Mouse (Mus musculus) urinary bladder, adult 18-20 months (tissue): ENCODE measurements around the gene Brca1.
"Not testable (repeated sequence)": the region's sequence is repeated elsewhere in the genome, so short reads cannot be mapped to it uniquely, and the experiment has no call there.

Experiments used
- DNase-seq, 2 experiments: peaks; one replicate each; pipeline ENCODE4 v3.0.0; 2022; ENCODE audit warnings: low spot score in 2 of 2, mixed read lengths in 2 of 2

The Brca1 gene

GRCm38 (mm10) chr11:101470206-101470605 is 81.5 kb downstream of the Brca1 start:
- DNase-seq = no peak

- no peak for DNase-seq
These were observed 82.6 kb downstream of the Brca1 start for GRCm38 (mm10) chr11:101469155-101469554.

GRCm38 (mm10) chr11:101468731-101469130 is 83.0 kb downstream of the Brca1 start:
- no peak for DNase-seq

DNA sequence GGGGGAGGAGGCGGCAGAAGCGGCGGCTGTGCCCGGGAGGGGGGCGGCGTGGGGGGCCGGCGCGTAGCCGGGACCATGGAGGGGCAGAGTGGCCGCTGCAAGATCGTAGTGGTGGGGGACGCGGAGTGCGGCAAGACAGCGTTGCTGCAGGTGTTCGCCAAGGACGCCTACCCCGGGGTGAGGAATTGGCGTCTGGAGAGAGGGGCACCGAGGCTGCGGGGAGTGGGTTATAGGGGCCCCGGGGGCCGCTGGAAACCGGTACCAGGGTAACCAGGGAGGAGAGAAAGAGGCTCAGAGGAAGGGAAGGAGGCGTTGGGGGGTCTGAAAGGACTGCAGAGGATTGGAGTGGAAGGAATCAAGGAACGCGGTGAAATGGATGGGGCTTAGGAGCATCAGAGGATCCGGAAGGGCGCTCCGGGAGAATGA is 83.5 kb downstream of the Brca1 start:
- no peak for DNase-seq

GRCm38 (mm10) chr11:101467477-101468262 is 84.1 kb downstream of the Brca1 start:
- peak; percentile 59 to 73 for DNase-seq

GRCm38 (mm10) chr11:101466552-101466950 is 85.2 kb downstream of the Brca1 start:
- not testable (repeated sequence) for DNase-seq

- peak; percentile 67 to 69 for DNase-seq
These were observed 85.7 kb downstream of the Brca1 start, which contains the start of gene Vat1 for GRCm38 (mm10) chr11:101465869-101466551. Gene Vat1 (minus strand): TSS chr11:101466230.

GRCm38 (mm10) chr11:101465101-101465868 is 86.5 kb downstream of the Brca1 start:
- DNase-seq = peak; percentile 67 to 83

GRCm38 (mm10) chr11:101464211-101465100 is 87.3 kb downstream of the Brca1 start, which contains the start of gene Rnd2:
Gene Rnd2 (plus strand): TSS chr11:101464999.
- peak in 1 of 2 experiments; percentile 73 for DNase-seq

DNA sequence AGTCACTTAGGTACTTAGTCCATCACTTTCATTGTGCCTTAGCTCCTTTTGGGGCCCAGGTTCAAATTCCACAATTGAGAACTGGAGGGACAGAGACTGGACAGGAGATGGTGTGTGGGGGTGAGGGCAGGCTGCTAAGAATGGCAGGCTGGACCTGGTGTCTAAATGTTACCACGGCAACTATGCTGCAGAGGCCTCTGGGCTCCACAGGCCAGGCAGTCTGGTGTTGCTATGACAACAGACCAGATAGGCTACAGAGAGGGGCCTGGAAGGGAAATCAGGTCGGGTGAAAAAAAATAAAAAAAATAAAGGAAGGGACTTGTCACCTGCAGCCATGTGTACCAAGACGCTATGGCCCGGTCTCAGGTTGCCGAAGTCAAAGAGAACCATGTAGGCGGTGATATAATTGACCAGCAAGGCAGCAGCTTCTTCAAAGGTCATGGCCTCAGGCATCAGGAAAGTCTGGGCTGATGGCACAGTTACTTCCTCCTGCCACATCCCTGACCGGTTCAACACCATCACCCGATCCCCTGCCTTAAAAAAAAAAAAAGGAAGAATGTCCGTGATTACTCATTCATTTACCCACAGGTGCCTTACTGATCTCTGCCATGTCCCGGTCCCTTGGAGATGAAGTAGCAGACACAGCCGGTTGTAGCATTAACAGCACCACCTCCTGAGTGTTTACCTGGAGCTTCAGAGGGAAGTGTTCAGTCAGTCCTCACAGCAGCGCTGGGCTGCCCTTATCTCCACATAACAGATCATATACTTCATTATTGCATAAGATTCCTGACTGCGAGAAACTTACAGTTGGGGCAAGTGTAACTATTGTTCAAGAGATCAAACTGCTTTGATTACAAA is 88.9 kb downstream of the Brca1 start:
- DNase-seq = no peak

- no peak for DNase-seq
These were observed 89.6 kb downstream of the Brca1 start for GRCm38 (mm10) chr11:101462141-101462540.

DNA sequence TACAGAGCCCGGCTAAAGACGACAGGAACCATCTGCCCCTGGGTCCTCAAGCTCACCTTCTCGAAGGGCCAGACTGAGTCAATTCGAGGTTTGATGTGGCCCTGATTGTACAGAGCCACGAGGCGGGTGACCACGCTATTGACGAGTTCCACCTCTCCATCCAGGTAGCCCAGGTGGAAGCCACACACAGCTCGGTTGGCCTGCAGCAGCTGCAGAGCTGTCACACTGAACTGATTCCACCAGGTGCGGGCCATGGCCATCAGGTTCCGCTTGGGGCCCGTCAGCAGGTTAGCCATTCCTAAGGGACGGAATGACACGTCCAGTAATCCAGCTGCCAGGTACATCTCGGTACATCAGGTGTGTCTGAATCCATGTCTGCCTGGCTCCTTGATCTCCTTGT is 91.4 kb downstream of the Brca1 start:
- no peak for DNase-seq

DNA sequence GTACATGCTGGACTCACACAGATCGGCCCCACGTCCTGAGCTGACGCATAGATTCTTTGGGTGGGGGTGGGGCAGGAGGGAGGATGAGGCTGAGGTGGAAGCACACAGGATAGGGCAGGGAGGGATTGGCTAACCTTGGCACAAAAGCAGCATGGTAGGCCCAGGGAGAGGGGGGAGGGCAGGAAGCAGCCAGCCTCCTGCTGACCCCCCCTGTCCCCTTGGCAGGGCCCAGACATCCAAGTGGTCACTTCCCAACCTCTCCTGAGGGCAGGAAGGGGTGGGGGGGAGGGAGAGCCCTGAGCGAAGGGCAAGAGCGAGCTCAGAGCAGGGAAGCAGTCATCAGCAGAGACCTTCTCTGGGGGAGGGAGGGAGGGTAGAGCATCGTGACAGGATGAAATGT is 92.0 kb downstream of the Brca1 start:
- DNase-seq = no peak

- DNase-seq = no peak
These were observed 93.5 kb downstream of the Brca1 start for GRCm38 (mm10) chr11:101458217-101458616.

GRCm38 (mm10) chr11:101457631-101458030 is 94.1 kb downstream of the Brca1 start:
- DNase-seq = no peak

DNA sequence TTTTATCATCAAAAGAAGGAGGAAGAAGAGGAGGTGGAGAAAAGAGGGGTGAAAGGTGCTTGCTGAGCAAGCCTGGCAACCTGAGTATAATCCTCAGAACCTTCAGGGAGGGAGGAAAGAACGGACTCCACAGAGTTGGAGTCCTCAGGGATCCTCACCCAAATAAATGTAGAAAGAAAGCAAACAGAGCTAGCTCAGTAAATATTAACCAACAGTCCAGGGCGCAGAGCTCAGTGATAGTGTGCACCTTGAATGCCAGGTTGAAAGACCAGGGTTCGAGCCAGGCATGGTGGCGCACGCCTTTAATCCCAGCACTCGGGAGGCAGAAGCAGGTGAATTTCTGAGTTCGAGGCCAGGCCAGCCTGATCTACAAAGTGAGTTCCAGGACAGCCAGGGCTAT is 96.1 kb downstream of the Brca1 start:
- no peak for DNase-seq

- no peak for DNase-seq
These were observed 97.1 kb downstream of the Brca1 start for GRCm38 (mm10) chr11:101454702-101455101.

- DNase-seq = no peak
These were observed 99.5 kb downstream of the Brca1 start for GRCm38 (mm10) chr11:101452093-101452774.

DNA sequence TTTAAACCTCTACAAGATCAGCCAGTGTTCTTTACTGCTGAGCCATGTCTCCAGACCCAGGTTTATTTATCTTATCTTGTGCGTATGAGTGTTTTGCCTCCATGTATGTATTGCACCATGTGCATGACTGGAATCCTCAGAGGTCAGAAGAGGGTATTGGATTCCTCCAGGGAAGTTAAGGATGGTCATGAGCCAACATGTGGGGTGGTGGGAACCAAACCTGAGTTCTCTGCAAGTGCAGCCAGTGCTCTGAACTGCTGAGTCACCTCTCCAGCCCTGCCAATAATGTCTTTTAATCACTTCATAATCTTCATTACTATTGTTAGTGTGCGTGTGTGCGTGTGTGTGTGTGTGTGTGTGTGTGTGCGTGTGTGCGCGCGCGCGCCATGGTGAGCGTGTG is 100.2 kb downstream of the Brca1 start:
- DNase-seq = no peak

GRCm38 (mm10) chr11:101450394-101450793 is 101.4 kb downstream of the Brca1 start:
- DNase-seq = no peak
